Mouse (Mus musculus): ENCODE measurements around the gene Wrap73. TPM values are rescaled to one million over a fixed set of nuclear protein-coding genes. Genes with fewer than 3 reads are reported as not detected.

Gene Wrap73
- polyA plus RNA-seq, 1 experiment from 2014 or later = 31.4 TPM

GRCm38 (mm10) chr4:154119208-154119607 is 23.0 kb upstream of the Wrap73 start:
- H3K27me3 ChIP-seq (replicated peaks) = 0 out of 2 replicates have a peak, but pooled peaks cover 2% of the 10 kb centered on the region
- 66% methylated on average over 9 of the region's 9 CpGs for WGBS (ENCODE audit: insufficient replicate concordance)

GRCm38 (mm10) chr4:154121800-154122199 is 20.4 kb upstream of the Wrap73 start:
- H3K27ac ChIP-seq = peak overlapping the region; percentile 91
- WGBS (ENCODE audit: insufficient replicate concordance) = 31% methylated on average over 11 of the region's 11 CpGs
- peak overlapping the region; percentile 55 for H3K9ac ChIP-seq
- peak; percentile 96 for ATAC-seq
- H3K36me3 ChIP-seq = no peaks in the 10 kb centered on the region
- H3K4me3 ChIP-seq = peak overlapping the region; percentile 24
- peaks cover 63% of the 10 kb centered on the region for H3K4me1 ChIP-seq
- peaks cover 20% of the 10 kb centered on the region; the same call in 1 of the 2 replicates for H3K27me3 ChIP-seq (replicated peaks)
- H3K9me3 ChIP-seq (replicated peaks) = no peaks in the 10 kb centered on the region
- peak overlapping the region; percentile 65 for H3K4me2 ChIP-seq

More at GRCm38 (mm10) chr4:154119208-154119607, 23.0 kb upstream of the Wrap73 start:
- H3K9me3 ChIP-seq (replicated peaks) = no peaks in the 10 kb centered on the region
- H3K4me2 ChIP-seq = no peak overlapping the region
- no peak overlapping the region for H3K9ac ChIP-seq
- peak overlapping the region; percentile 32 for H3K27ac ChIP-seq
- peaks cover 71% of the 10 kb centered on the region for H3K4me1 ChIP-seq
- ATAC-seq = no peak
- H3K36me3 ChIP-seq = no peaks in the 10 kb centered on the region
- no peak overlapping the region for H3K4me3 ChIP-seq

- H3K4me2 ChIP-seq = peak overlapping the region; percentile 65
- peak; percentile 25 for ATAC-seq
- peaks cover 25% of the 10 kb centered on the region; the same call in 1 of the 2 replicates for H3K27me3 ChIP-seq (replicated peaks)
- peak overlapping the region; percentile 55; the same call in 1 of the 2 replicates for H3K9ac ChIP-seq
- WGBS (ENCODE audit: insufficient replicate concordance) = 58% methylated on average over 7 of the region's 7 CpGs
- H3K27ac ChIP-seq = peak overlapping the region; percentile 91
- H3K4me1 ChIP-seq = peaks cover 57% of the 10 kb centered on the region
- H3K9me3 ChIP-seq (replicated peaks) = no peaks in the 10 kb centered on the region
- no peaks in the 10 kb centered on the region for H3K36me3 ChIP-seq
- H3K4me3 ChIP-seq = no peak overlapping the region
Measured at GRCm38 (mm10) chr4:154122374-154122773, 19.8 kb upstream of the Wrap73 start.

GRCm38 (mm10) chr4:154123553-154123952 is 18.6 kb upstream of the Wrap73 start:
- Histone ChIP-seq H3K9ac (no peak overlapping the region), H3K4me1 (peaks cover 48% of the 10 kb centered on the region), H3K36me3 (no peaks in the 10 kb centered on the region), H3K4me2 (no peak overlapping the region), H3K27me3 (replicated peaks) (peaks cover 36% of the 10 kb centered on the region; the same call in 1 of the 2 replicates), H3K4me3 (no peak overlapping the region), H3K9me3 (replicated peaks) (no peaks in the 10 kb centered on the region), H3K27ac (no peak overlapping the region)
- ATAC-seq = no peak
- 60% methylated on average over 6 of the region's 6 CpGs for WGBS (ENCODE audit: insufficient replicate concordance)

GRCm38 (mm10) chr4:154125202-154125601 is 17.0 kb upstream of the Wrap73 start:
- Histone ChIP-seq H3K4me3 (no peak overlapping the region), H3K9me3 (replicated peaks) (no peaks in the 10 kb centered on the region), H3K4me1 (peaks cover 33% of the 10 kb centered on the region), H3K27ac (no peak overlapping the region), H3K27me3 (replicated peaks) (peaks cover 49% of the 10 kb centered on the region), H3K9ac (no peak overlapping the region), H3K4me2 (no peak overlapping the region), H3K36me3 (no peaks in the 10 kb centered on the region)
- WGBS (ENCODE audit: insufficient replicate concordance) = 61% methylated on average over 5 of the region's 5 CpGs
- no peak for ATAC-seq

- ATAC-seq = no peak
- WGBS (ENCODE audit: insufficient replicate concordance) = 64% methylated on average over 3 of the region's 3 CpGs
Measured at GRCm38 (mm10) chr4:154127273-154127672, 14.9 kb upstream of the Wrap73 start.

GRCm38 (mm10) chr4:154129950-154130349 is 12.2 kb upstream of the Wrap73 start:
- H3K36me3 ChIP-seq = no peaks in the 10 kb centered on the region
- no peak overlapping the region for H3K4me2 ChIP-seq
- no peak for ATAC-seq
- 0 out of 2 replicates have a peak, but pooled peaks cover 2% of the 10 kb centered on the region for H3K4me1 ChIP-seq
- H3K9ac ChIP-seq = no peak overlapping the region
- H3K4me3 ChIP-seq = no peak overlapping the region
- peaks cover 86% of the 10 kb centered on the region for H3K27me3 ChIP-seq (replicated peaks)
- H3K27ac ChIP-seq = no peak overlapping the region
- no peaks in the 10 kb centered on the region for H3K9me3 ChIP-seq (replicated peaks)

More at GRCm38 (mm10) chr4:154127273-154127672, 14.9 kb upstream of the Wrap73 start:
- Histone ChIP-seq H3K9ac (no peak overlapping the region), H3K36me3 (no peaks in the 10 kb centered on the region), H3K4me3 (no peak overlapping the region), H3K9me3 (replicated peaks) (no peaks in the 10 kb centered on the region), H3K27me3 (replicated peaks) (peaks cover 69% of the 10 kb centered on the region), H3K27ac (no peak overlapping the region), H3K4me2 (no peak overlapping the region), H3K4me1 (peaks cover 12% of the 10 kb centered on the region)

- 64% methylated on average over 4 of the region's 4 CpGs for WGBS (ENCODE audit: insufficient replicate concordance)
- Histone ChIP-seq H3K4me1 (0 out of 2 replicates have a peak, but pooled peaks cover 2% of the 10 kb centered on the region), H3K27ac (no peak overlapping the region), H3K36me3 (no peaks in the 10 kb centered on the region), H3K4me2 (no peak overlapping the region), H3K9ac (no peak overlapping the region), H3K27me3 (replicated peaks) (peaks cover 92% of the 10 kb centered on the region), H3K4me3 (no peak overlapping the region), H3K9me3 (replicated peaks) (no peaks in the 10 kb centered on the region)
- ATAC-seq = no peak
Measured at GRCm38 (mm10) chr4:154131894-154132293, 10.3 kb upstream of the Wrap73 start.

GRCm38 (mm10) chr4:154134803-154135202 is 7.4 kb upstream of the Wrap73 start:
- Histone ChIP-seq H3K9me3 (replicated peaks) (no peaks in the 10 kb centered on the region), H3K4me1 (peaks cover 5% of the 10 kb centered on the region), H3K4me2 (no peak overlapping the region), H3K27me3 (replicated peaks) (peaks cover 95% of the 10 kb centered on the region), H3K9ac (no peak overlapping the region), H3K27ac (no peak overlapping the region), H3K4me3 (no peak overlapping the region), H3K36me3 (no peaks in the 10 kb centered on the region)
- ATAC-seq = no peak
- 40% methylated on average over 4 of the region's 4 CpGs for WGBS (ENCODE audit: insufficient replicate concordance)

GRCm38 (mm10) chr4:154137139-154137538 is 5.0 kb upstream of the Wrap73 start:
- no peaks in the 10 kb centered on the region for H3K9me3 ChIP-seq (replicated peaks)
- H3K4me3 ChIP-seq = no peak overlapping the region
- no peak for ATAC-seq
- no peak overlapping the region for H3K4me2 ChIP-seq
- peaks cover 97% of the 10 kb centered on the region for H3K27me3 ChIP-seq (replicated peaks)
- no peak overlapping the region for H3K9ac ChIP-seq
- peaks cover 23% of the 10 kb centered on the region for H3K4me1 ChIP-seq
- H3K36me3 ChIP-seq = no peaks in the 10 kb centered on the region
- 47% methylated on average over 5 of the region's 5 CpGs for WGBS (ENCODE audit: insufficient replicate concordance)
- H3K27ac ChIP-seq = no peak overlapping the region

GRCm38 (mm10) chr4:154139671-154140181 is 2.4 kb upstream of the Wrap73 start:
- H3K27me3 ChIP-seq (replicated peaks) = peaks cover 74% of the 10 kb centered on the region
- H3K9me3 ChIP-seq (replicated peaks) = no peaks in the 10 kb centered on the region
- H3K27ac ChIP-seq = no peak overlapping the region
- ATAC-seq = no peak
- peak overlapping the region; percentile 31; the same call in 1 of the 2 replicates for H3K9ac ChIP-seq
- peak overlapping the region; percentile 67 for H3K4me2 ChIP-seq
- H3K4me3 ChIP-seq = peak overlapping the region; percentile 42
- no peaks in the 10 kb centered on the region for H3K36me3 ChIP-seq
- WGBS (ENCODE audit: insufficient replicate concordance) = 1% methylated on average over 48 of the region's 59 CpGs
- H3K4me1 ChIP-seq = peaks cover 44% of the 10 kb centered on the region

GRCm38 (mm10) chr4:154140182-154140212 is 2.2 kb upstream of the Wrap73 start, which contains the start of gene Trp73:
Gene Trp73 (minus strand): TSS chr4:154140208.
- H3K4me1 ChIP-seq = peaks cover 44% of the 10 kb centered on the region
- H3K4me2 ChIP-seq = peak within 1 kb of the TSS; percentile 94
- peaks cover 71% of the 10 kb centered on the region for H3K27me3 ChIP-seq (replicated peaks)
- H3K4me3 ChIP-seq = peak within 1 kb of the TSS; percentile 79
- H3K9me3 ChIP-seq (replicated peaks) = no peaks in the 10 kb centered on the region
- ATAC-seq = no peak
- H3K9ac ChIP-seq = peak within 1 kb of the TSS; percentile 31; the same call in 1 of the 2 replicates
- no peaks in the 10 kb centered on the region; the same call in 1 of the 2 replicates for H3K36me3 ChIP-seq
- 0% methylated on average over 4 of the region's 4 CpGs for WGBS (ENCODE audit: insufficient replicate concordance)
- no peak within 1 kb of the TSS for H3K27ac ChIP-seq

Data from liver, embryonic 12.5 days (tissue).